Mouse (Mus musculus): Measurements from ENCODE around the gene Plekha5.

Plekha5 gene

GRCm38 (mm10) chr6:140423846-140424200 lies at the start of gene Plekha5:
Plekha5 (plus strand) TSS chr6:140424054.
- WGBS = 2% methylated on average over 47 of the region's 65 CpGs

GRCm38 (mm10) chr6:140375671-140376070 lies 48.2 kb upstream of the Plekha5 start:
- WGBS = 78% methylated on average over 4 of the region's 4 CpGs

- WGBS = 76% methylated on average over 2 of the region's 2 CpGs
These were observed 43.3 kb upstream of the Plekha5 start for GRCm38 (mm10) chr6:140380588-140380987.

- 83% methylated on average over 8 of the region's 8 CpGs for WGBS
These were observed 42.7 kb upstream of the Plekha5 start for GRCm38 (mm10) chr6:140381162-140381561.

- 92% methylated on average over 10 of the region's 10 CpGs for WGBS
These were observed 40.1 kb upstream of the Plekha5 start for GRCm38 (mm10) chr6:140383580-140384400.

GRCm38 (mm10) chr6:140396687-140397086 lies 27.2 kb upstream of the Plekha5 start:
- 94% methylated on average over 7 of the region's 7 CpGs for WGBS

- WGBS = 89% methylated on average over 13 of the region's 13 CpGs
These were observed 21.0 kb upstream of the Plekha5 start for GRCm38 (mm10) chr6:140402766-140403310.

- WGBS = 76% methylated on average over 3 of the region's 3 CpGs
These were observed 11.9 kb upstream of the Plekha5 start for GRCm38 (mm10) chr6:140411996-140412395.

GRCm38 (mm10) chr6:140423041-140423845 lies 611 bp upstream of the Plekha5 start:
- WGBS = 12% methylated on average over 29 of the region's 29 CpGs

GRCm38 (mm10) chr6:140424201-140424990 lies 542 bp downstream of the Plekha5 start:
- under 1% methylated on average over 65 of the region's 72 CpGs for WGBS

- WGBS = 3% methylated on average over 17 of the region's 17 CpGs
These were observed 1.1 kb downstream of the Plekha5 start for GRCm38 (mm10) chr6:140424991-140425361.

- 82% methylated on average over 8 of the region's 8 CpGs for WGBS
These were observed 5.4 kb downstream of the Plekha5 start for GRCm38 (mm10) chr6:140429236-140429635.

GRCm38 (mm10) chr6:140432363-140432762 lies 8.5 kb downstream of the Plekha5 start:
- 96% methylated on average over 9 of the region's 9 CpGs for WGBS

GRCm38 (mm10) chr6:140443374-140443773 lies 19.5 kb downstream of the Plekha5 start:
- WGBS = 93% methylated on average over 5 of the region's 5 CpGs

GRCm38 (mm10) chr6:140444147-140444546 lies 20.3 kb downstream of the Plekha5 start:
- 78% methylated on average over 7 of the region's 7 CpGs for WGBS

- WGBS = 68% methylated on average over 10 of the region's 10 CpGs
These were observed 21.1 kb downstream of the Plekha5 start for GRCm38 (mm10) chr6:140444855-140445465.

GRCm38 (mm10) chr6:140448010-140448739 lies 24.3 kb downstream of the Plekha5 start:
- 55% methylated on average over 21 of the region's 21 CpGs for WGBS

GRCm38 (mm10) chr6:140450693-140451092 lies 26.8 kb downstream of the Plekha5 start:
- 94% methylated on average over 5 of the region's 5 CpGs for WGBS

- 69% methylated on average over 8 of the region's 8 CpGs for WGBS
These were observed 28.9 kb downstream of the Plekha5 start for GRCm38 (mm10) chr6:140452736-140453135.

- WGBS = 88% methylated on average over 5 of the region's 5 CpGs
These were observed 29.6 kb downstream of the Plekha5 start for GRCm38 (mm10) chr6:140453454-140453853.

GRCm38 (mm10) chr6:140454388-140454787 lies 30.5 kb downstream of the Plekha5 start:
- WGBS = 92% methylated on average over 3 of the region's 3 CpGs

Measured in cerebral cortex, adult 2 months (tissue).